Mouse (Mus musculus) CD4-positive, CD25-positive, alpha-beta regulatory T cell, adult 4 months (primary cell): ENCODE results near the gene Arhgef40. TPM values are rescaled to one million over a fixed set of nuclear protein-coding genes. Genes with fewer than 3 reads are reported as not detected.
"Not testable (repeated sequence)": the region's sequence is repeated elsewhere in the genome, so short reads cannot be mapped to it uniquely, and the experiment has no call there.

Experiments
- ATAC-seq: one replicate; pipeline ENCODE4 v1.8.0; 2017
- polyA plus RNA-seq, 2 experiments: library from polyadenylated mRNA; unstranded; fragments of 100-300 nt; shearing (Covaris generic); gene quantifications; one replicate each; pipeline ENCODE4 v1.2.1; 2017

The Arhgef40 gene
- polyA plus RNA-seq, 2 experiments from 2014 or later = 0.70 TPM; not detected in 1

DNA sequence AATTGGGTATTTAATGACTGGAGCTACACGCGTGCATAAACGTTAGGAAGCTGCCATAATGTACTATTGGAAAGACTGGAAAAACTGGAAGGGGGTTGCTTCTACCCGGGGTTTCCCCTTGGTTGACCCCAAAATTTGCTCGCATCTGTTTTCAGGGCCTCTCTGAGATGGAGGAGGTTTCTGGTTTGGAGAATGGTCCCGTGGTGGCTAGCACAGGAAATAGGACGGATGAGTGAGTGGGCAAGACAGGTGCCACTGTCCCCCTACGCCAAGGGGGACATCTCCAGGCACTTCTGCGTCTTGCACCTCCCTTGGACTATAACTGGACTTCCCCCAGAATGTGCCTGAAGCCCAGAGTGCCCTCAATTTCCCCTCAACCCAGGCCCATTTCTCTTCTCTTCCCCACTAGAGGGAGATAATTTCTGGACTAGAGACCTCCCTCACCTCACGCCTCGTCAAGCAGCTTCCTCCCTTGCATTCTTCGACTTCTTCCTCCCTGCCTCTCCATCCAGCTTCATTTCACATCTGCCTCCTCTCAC, 34.6 kb downstream of the Arhgef40 start:
- peak; percentile 25 for ATAC-seq

DNA sequence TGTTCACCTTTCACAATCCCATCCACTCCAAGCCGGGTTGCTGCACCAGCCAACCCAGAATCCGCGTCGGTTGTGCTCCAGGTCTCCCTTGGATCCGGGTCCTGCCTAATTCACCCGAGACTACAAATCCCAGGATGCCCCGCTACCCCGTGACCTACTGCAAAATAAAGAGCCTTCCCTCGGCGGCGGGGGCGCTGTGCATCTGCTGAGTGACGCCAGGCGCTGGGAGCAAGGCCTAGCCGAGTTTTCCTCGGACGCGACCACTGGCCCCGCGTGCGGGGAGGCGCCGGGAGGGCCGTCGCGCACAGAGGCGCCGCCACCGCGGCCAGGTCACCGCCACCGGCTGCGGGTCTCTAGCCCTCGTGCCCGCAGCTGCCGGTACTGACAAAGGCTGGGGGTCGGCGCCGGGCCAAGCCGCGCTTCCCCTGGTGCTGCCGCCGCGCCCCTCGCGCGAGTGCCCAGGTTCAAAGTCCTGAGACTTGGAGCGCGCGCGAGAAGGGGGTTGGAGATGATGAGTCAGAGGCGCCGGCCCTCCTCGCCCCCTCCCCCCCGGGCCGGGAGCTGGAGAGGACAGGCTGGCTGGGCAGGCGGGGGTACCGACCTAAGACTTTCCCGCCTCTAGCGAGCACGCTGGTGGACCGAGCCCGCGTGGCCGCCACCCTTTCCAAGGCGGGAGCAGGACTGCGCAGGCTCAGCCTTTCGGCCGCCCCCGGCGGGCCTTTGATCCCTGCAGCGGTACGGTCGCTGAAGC, 35.2 kb downstream of the Arhgef40 start:
- ATAC-seq = peak; percentile 76

DNA sequence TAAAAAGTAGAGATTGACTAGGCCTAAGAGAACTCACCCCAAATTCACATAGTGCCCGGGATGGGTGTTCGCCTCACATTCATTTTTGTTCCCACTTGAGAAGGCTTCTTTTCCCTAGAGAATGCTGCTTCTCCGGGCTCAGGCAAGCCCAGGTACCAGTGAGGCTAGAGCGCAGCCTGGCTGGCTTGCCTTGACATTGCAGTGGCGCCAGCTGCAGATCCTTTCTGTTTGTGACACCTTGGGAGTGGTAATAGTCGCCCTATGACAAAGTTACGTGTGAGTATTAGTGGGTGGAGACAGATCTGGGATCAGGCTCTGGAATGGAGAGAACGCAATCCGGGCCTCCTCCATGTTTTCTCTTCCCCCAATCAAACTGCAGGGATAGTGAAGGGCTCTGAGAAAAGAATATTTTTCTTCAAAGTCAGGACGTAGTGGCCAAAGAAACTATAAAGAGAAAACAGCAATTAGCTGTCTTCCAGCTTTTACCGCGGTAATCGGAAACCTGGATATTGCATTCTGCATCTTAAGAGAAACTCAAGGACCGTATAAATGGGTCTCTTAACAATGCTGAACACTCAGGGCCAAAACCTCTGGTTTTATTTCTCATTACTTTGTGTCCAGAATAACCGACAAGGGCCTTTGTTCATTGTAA, 36.1 kb downstream of the Arhgef40 start, which contains the start of gene Zfp219:
Gene Zfp219 (minus strand): TSS at position 248 of the 652 bp plus-strand sequence.
- ATAC-seq = peak; percentile 9

DNA sequence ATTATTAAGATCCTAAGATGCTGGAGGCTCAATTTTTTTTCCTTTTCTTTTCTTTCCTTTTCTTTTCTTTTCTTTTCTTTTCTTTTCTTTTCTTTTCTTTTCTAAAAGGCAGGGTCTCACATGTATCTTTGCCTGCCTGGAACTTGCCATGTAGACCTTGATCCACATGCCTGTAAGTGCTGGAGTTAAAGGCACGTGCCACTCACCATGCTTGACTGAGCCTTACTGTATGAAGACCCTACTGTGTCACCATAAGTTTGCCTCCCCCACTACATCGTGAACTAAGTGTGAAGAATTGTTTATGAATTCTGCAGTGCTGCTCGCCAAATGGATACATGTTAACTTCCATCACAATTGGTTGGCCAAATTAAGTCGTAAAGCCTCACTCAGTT, 36.6 kb downstream of the Arhgef40 start:
- ATAC-seq = no peak

DNA sequence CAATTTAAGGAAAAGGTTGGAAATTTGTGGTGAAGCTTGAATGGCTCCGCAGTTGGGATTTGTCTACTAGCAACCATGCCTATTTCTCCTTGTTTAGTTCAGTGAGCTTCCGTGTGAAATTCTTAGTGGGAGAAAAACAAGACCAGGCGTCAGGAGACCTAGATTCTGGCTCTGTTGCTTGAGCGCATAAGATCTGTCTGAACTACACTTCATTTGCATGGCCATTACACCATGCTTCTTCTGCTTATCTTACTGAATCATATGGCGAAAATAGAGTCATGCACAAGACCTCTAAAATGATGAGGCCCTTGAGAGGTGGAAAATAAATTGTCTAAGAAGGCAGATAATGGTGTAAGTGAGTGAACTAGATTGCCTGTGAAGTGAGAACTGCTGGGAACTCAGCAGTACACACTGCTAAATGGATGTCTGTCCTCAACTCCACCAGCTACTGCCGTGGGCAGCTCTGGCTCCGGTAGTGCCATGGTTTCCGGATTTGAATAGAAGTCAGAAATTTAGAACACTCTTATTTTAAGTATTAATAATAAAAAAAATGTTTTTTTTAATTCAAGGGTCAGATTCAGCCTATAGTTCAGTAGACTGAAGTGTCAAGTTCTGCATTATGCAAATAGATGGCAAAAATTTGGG, 37.2 kb downstream of the Arhgef40 start:
- ATAC-seq = no peak

DNA sequence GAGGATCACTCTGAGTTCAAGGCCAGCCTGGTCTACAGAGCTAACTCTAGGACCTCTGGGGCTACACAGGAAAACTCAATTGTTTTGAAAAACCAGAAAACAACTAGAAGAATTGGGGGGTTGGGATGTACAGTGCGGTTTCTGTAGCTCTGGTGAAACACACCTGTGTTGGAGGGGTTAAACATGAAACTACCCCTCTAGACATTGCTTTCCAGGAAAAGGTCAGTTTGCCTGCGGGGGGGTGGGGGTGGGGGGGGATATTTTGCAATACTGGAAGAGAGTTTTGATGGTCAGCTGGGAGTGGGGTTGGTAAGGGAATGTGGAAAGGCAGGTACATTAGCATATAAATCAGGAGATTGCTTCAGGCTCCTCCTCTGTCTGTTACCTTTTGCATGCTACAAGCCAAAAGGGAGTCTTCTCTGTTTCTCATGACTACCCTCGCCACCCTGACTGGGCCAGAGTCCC, 37.8 kb downstream of the Arhgef40 start:
- no peak for ATAC-seq

DNA sequence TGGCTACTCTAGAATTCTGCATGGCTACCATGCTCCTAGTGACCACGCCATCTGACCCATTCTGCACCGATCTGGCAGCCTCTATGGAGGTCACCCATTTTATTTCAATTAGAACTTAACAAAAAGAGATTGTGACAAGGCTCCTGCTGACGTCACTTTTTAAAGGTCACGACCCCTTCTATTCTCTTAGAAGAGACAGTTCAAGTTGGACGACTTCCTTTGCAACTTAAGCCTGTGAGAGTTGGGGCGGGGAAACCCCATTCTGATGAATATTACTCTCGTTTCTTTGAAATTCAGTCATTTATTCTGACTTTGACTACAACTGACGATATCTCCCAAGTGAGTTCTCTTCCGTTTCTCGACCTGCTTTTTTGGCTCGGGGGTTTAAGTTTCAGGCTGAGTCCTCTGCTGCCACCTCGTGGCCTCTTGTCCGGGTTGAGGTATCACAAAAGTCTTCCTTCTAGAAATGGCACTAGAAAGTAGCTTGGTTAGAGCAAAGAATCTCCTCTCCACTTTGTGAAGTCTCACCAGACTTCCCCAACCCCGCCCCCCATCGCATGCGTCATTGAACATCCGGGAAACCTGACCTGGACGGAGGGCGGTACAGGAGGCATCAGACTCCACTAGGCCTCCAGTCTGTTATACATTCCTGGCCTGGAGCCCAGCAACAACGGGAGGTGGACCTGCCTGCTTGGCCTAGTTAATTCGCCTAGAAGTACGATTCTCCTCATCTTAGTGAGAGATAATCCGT, 38.4 kb downstream of the Arhgef40 start:
- ATAC-seq = peak; percentile 59

DNA sequence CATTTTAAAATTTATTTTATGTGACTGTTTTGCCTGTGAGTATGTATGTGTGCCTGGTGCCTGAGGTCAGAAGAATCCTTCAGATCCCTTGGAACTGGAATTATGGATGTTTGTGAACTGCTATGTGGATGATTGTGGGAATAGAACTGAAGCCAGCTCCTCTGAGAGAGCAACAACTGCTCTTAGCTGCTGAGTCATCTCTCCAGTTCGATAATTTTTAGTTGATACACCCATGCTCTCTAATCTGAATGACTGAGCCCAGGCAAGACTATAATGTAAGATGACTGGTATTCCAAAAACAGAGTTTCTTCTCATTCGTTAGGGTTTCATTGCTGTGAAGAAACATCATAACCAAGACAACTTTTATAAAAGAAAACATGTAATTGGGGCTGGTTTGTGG, 39.6 kb downstream of the Arhgef40 start:
- ATAC-seq = no peak

DNA sequence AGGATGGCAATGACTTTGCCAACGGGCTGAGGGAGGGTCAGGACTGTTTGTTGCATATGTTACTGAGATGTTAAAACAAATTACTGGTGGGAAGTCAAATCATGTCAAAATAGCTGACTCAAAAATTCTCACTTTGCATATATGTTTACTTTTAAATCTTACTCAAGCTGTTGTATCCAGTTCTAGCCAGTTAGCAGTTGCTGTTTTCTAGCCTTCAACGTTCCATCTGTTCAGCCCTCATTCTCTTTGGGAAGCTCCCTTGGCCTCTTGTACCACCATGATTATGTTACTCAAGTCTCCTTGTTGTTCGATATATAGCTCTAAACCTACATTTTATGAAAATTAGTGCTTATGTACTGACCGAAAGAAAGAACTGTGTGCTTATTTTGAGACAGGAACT, 41.8 kb downstream of the Arhgef40 start:
- ATAC-seq = no peak

DNA sequence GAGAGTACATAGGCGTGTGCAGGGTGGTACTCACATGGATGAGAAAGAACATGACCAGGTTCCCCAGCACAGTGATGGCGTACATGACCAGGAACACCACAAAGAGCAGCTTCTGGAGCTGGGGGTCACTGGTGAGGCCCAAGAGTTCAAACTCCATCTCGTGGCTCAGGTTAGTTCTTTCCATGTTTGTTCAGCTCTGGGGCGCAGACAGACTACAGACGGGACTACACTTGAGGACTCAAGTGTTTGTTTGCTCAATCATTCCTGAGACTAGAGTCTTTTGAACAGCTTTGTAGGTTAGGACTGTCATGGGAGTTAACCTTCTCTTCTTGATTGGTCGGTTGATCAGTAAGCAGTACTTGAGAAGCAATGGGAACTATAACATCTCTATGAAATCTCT, 51.4 kb downstream of the Arhgef40 start:
- ATAC-seq = no peak

DNA sequence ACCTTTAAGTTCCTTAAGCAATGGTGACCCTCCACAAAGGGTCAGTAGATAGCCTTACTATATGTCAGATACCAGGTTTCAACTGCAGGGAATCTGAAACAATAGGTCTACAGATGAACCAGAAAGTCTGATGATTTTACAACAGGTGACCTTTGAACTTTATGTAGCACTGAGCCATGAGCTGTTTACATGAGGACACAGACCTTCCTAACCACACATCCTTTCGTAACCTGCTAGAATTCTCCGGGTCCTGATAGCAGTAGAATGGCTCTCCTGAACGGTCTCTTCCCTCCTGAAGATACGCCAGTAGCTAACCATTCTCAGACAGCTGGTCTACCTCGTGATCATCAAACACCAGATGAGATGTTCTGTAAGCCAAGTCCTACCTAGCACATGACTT, 54.8 kb downstream of the Arhgef40 start:
- ATAC-seq = no peak

DNA sequence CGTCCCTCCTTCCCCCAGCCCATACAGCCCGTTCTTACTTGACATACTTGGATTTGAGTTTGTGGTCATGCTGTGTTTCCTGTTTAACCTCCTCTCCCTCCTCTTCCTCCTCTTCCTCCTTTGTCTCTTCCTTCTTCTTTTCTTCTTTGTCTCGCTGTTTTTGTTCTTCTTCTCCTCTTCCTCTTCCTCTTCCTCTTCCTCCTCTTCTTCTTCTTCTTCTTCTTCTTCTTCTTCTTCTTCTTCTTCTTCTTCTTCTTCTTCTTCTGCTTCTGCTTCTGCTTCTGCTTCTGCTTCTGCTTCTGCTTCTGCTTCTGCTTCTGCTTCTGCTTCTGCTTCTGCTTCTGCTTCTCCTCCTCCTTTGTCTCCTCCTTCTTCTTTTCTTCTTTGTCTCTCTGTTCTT, 57.8 kb downstream of the Arhgef40 start, which contains the start of gene Olfr221:
Gene Olfr221 (minus strand): TSS at position 101 of the 400 bp plus-strand sequence.
- not testable (repeated sequence) for ATAC-seq

DNA sequence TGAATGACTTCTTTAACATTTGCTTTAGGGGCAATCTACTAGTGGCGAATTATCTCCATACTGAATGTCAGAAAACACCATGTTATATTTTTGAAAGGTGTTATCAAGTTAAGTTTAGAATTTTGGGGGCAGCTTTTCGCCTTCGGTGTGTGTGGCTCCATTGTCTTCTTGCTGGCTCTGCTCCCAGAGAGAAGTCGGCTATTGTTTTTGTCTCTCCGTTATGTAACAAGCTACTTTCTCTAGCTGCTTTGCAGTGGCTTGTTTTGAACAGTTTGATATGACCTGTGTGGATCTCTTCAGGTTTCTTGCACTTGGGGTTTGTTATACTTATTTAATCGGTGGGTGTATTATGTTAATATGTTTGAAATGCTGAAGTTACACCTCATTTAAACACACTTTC, 58.9 kb downstream of the Arhgef40 start:
- no peak for ATAC-seq

DNA sequence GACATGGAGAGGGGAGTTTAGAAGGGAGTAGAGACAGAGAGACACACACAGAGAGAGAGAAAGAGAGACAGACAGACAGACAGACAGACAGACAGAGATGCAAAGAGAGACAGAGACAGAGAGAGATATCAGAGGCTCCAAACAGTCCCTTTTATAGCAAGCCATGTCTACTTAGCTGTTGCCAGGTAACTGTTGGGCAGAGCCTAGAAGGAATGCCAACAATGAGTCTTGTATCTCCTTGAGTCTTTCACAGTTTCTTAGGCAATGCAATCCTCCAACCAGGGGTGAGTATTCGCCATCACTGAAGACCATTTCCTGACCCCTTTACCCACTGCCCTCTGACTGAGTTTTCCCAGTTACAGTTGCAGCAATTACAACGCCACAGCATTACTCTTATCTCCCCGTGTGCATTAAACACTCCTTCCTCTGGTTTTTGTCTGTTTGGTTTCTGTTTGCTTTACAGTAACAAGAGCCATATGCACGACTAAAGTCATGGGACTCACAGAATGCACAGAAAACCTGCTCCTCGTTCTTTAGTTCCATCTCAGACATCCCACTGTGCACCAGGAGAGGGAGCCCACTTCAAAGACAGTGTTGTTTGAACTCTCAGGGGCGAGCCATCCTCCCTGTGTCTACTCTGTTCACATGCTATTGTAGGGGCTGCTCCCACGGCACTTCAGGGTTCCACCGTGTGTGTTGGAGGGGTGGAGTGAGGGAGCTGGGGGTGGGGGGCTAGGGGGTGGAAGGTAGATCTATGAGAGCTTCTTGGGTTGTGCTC, 60.6 kb downstream of the Arhgef40 start:
- ATAC-seq = no peak

DNA sequence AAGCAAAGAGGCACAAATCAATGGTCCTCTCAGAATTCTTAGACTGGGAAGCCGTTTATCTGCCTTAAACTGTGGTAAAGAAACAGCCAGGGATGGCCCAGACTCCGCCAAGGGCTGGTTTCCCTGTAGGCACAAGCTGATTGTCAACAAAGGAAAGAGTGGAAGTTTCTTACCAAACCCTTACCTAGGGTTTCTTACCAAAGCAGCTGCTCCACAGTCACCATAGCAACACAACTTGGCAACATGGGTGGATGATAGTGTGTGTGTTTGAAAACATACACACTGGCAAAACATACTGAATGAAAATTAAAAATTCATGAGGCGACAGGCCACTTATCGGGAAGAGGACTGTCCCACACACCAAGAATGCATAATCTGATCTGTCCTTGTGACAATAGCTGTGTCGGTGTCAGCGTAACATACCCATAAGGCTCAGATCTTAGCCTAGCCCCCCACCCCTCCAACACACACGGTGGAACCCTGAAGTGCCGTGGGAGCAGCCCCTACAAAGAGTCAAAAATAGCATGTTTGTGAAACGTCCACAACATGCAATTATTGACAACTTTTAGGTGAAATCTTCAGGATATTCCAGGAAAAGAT, 61.5 kb downstream of the Arhgef40 start:
- no peak for ATAC-seq

DNA sequence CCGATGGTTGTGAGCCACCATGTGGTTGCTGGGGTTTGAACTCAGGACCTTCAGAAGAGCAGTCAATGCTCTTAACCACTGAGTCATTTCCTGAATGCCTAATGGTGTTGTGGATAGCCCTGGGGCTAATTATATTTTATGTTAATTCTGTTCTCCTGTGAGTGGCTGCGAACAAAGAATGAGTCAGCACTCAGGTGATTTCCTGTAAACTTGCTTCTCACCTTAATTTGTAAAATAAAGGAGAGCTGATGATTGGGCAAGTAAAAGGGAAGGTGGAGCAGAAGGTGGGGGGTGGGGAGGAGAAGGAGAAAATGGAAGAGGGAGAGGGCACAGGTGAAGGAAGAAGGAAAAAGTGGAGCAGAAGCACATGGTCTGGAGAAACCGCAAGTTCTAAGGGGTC, 68.2 kb downstream of the Arhgef40 start:
- ATAC-seq = not testable (repeated sequence)

Other genes starting within 250 kb of the Arhgef40 start
- not detected for gene Ang4, start 211.1 kb upstream of the Arhgef40 start, polyA plus RNA-seq
- gene AY358078, start 184.7 kb upstream of the Arhgef40 start, polyA plus RNA-seq = not detected
- not detected for gene Ear6, start 131.0 kb upstream of the Arhgef40 start, polyA plus RNA-seq
- gene Mettl17, start 99.9 kb upstream of the Arhgef40 start, polyA plus RNA-seq = 10 to 100 TPM; 55.1 to 85.6 TPM
- gene Slc39a2, start 91.8 kb upstream of the Arhgef40 start, polyA plus RNA-seq = under 1 TPM; 0.39 to 0.71 TPM
- 10 to 100 TPM; 25.0 to 38.1 TPM for gene Ndrg2, start 70.6 kb upstream of the Arhgef40 start, polyA plus RNA-seq
- not detected for gene Tppp2, start 66.3 kb upstream of the Arhgef40 start, polyA plus RNA-seq
- not detected for gene Rnase13, start 61.9 kb upstream of the Arhgef40 start, polyA plus RNA-seq
- gene Tmem253, start 30.9 kb downstream of the Arhgef40 start, polyA plus RNA-seq = under 1 TPM in 1 of 2 experiments, not detected in 1; 0.63 TPM
- gene Zfp219, start 36.0 kb downstream of the Arhgef40 start, polyA plus RNA-seq = 1 to 10 TPM; 1.6 to 2.3 TPM
- gene Olfr221, start 57.7 kb downstream of the Arhgef40 start, polyA plus RNA-seq = not detected
- gene Hnrnpc, start 119.3 kb downstream of the Arhgef40 start, polyA plus RNA-seq = 100 to 1,000 TPM; 463 to 514 TPM
- gene Rpgrip1, start 126.0 kb downstream of the Arhgef40 start, polyA plus RNA-seq = 10 to 100 TPM; 78.7 to 78.9 TPM
- 10 to 100 TPM; 37.9 to 39.5 TPM for gene Supt16, start 212.7 kb downstream of the Arhgef40 start, polyA plus RNA-seq